Mouse (Mus musculus) hindbrain, embryonic 11.5 days (tissue): ENCODE data around the gene Slc9a9. TPM values are rescaled to one million over a fixed set of nuclear protein-coding genes. Genes with fewer than 3 reads are reported as not detected.

Experiments used
- ATAC-seq: fragments of 200-750 bp; cut with Nextera tagmentation; 2 replicates; pipeline ENCODE4 v1.8.0; 2017; ENCODE audit warnings: mild to moderate bottlenecking, moderate TSS enrichment, moderate library complexity; ENCODE audit not compliant: low FRiP score
- DNase-seq: peaks from one replicate; pipeline ENCODE4 v3.0.0-alpha.2; 2015; ENCODE audit warnings: low spot score
- H3K27ac ChIP-seq: fragments of 300-500 bp; sonication (generic); 2 replicates; pipeline ENCODE4 v1.5.1; 2014; ENCODE audit warnings: mild to moderate bottlenecking, low read depth, low read length
- H3K27me3 ChIP-seq: fragments of 300-500 bp; sonication (generic); 2 replicates; pipeline ENCODE4 v1.6.1; 2014; ENCODE audit warnings: mild to moderate bottlenecking, low read length, moderate library complexity, mixed read lengths; ENCODE audit not compliant: control insufficient read depth, insufficient read depth
- H3K36me3 ChIP-seq: fragments of 300-500 bp; sonication (generic); 2 replicates; pipeline ENCODE4 v1.6.1; 2014; ENCODE audit warnings: mild to moderate bottlenecking, low read length, moderate library complexity, mixed read lengths; ENCODE audit not compliant: control insufficient read depth, insufficient read depth
- H3K4me1 ChIP-seq: fragments of 300-500 bp; sonication (generic); replicated peaks from 2 replicates; pipeline ENCODE4 v1.6.1; 2014; ENCODE audit warnings: low read length, mixed read lengths; ENCODE audit not compliant: control insufficient read depth, insufficient read depth
- H3K4me2 ChIP-seq: fragments of 300-500 bp; sonication (generic); replicated peaks from 2 replicates; pipeline ENCODE4 v1.6.1; 2014; ENCODE audit warnings: mild to moderate bottlenecking, low read depth, low read length
- H3K4me3 ChIP-seq: fragments of 300-500 bp; sonication (generic); 2 replicates; pipeline ENCODE4 v1.5.1; 2014; ENCODE audit warnings: low read depth, low read length
- H3K9ac ChIP-seq: fragments of 300-500 bp; sonication (generic); 2 replicates; pipeline ENCODE4 v1.6.1; 2014; ENCODE audit warnings: low read depth, low read length
- H3K9me3 ChIP-seq: fragments of 300-500 bp; sonication (generic); 2 replicates; pipeline ENCODE4 v1.6.1; 2016; ENCODE audit warnings: low read length; ENCODE audit not compliant: control insufficient read depth
- WGBS: fragments of 180-500 bp; shearing (Covaris S2); extraction: QIAGEN DNeasy Blood & Tissue Kit; methylation state at CpG from one replicate; pipeline ENCODE4 v1.1.7; 2014; 5-methylcytosine and 5-hydroxymethylcytosine counted together
- polyA plus RNA-seq: library from polyadenylated mRNA; unstranded; fragments of >200 nt; fragmentation: Nextera tagmentation; extraction: Ambion mirVana; gene quantifications from 2 replicates; pipeline ENCODE4 v1.2.1, GENCODE M21; 2014

The Slc9a9 gene
- polyA plus RNA-seq, 1 experiment from 2014 or later: 3.8 TPM

DNA sequence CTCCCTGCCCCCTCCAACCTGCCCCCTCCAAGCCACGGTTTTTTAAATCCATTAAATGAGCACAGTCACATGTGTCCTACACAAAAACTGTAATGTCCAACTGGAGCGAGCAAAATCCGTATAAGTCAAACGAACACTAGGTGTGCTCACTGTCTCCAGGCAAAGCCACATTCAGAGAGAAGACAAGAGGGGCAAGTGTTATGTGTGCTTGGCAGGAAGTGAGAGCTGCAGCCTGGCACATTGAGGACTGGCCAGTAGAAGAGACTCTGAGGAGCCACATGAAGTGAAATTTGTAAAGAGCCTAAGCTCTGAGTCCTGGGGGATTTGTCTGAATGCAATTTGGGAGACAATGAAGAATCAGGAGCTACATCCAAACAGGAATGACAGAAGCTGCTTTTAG is 481.3 kb downstream of the Slc9a9 start:
- Histone ChIP-seq H3K4me3 (no peak overlapping the region), H3K27ac (no peak overlapping the region), H3K9me3 (no peaks in the 10 kb centered on the region), H3K36me3 (no peaks in the 10 kb centered on the region), H3K4me1 (no peaks in the 10 kb centered on the region), H3K27me3 (no peaks in the 10 kb centered on the region), H3K9ac (no peak overlapping the region), H3K4me2 (no peak overlapping the region)
- ATAC-seq: no peak
- no peak for DNase-seq
- WGBS: 76% methylated on average over 4 of the region's 4 CpGs

DNA sequence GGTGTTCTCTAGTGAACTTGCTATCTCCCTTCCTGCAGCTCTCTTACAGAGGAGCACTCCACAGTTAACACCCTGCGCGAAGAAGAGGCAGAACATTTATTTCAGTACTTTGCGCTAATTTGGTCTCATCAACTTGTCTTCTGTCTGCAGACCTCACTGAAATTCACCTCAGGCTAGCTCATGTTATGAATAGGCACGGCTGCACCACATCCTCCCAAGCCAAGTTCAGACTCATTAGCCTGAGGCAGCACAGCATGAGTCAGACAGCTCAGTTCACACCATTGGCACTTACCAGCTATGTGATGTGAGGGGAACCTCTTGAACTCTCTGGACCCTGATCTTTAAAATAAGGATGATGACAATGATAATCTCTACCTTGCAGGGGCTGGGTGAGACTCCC is 482.0 kb downstream of the Slc9a9 start:
- Histone ChIP-seq H3K4me3 (no peak overlapping the region), H3K4me1 (no peaks in the 10 kb centered on the region), H3K9ac (no peak overlapping the region), H3K27ac (no peak overlapping the region), H3K9me3 (no peaks in the 10 kb centered on the region), H3K36me3 (no peaks in the 10 kb centered on the region), H3K4me2 (no peak overlapping the region), H3K27me3 (no peaks in the 10 kb centered on the region)
- DNase-seq: no peak
- 81% methylated on average over 4 of the region's 4 CpGs for WGBS
- ATAC-seq: no peak

DNA sequence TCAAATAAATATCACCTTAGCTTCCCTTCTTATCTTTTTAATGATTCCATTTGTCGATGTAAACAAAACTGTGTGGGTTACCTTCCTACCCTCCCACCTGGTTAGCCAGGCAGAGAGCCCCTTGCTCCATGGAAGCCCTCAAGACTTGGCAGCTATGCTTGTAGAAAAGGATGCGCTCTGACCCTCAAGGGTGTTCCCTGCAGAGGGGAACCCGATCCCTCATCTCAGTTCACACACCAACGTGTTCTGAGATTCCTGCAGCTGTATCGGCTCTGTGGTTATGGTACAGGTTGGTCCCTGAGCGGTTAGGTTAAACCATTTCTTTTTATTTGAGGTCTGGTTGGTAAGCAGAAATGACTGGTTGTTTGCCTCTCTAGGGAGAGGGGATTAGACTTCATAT is 484.3 kb downstream of the Slc9a9 start:
- Histone ChIP-seq H3K4me2 (no peak overlapping the region), H3K9me3 (no peaks in the 10 kb centered on the region), H3K4me1 (no peaks in the 10 kb centered on the region), H3K4me3 (no peak overlapping the region), H3K9ac (no peak overlapping the region), H3K27me3 (no peaks in the 10 kb centered on the region), H3K27ac (no peak overlapping the region), H3K36me3 (no peaks in the 10 kb centered on the region)
- ATAC-seq (no peak), DNase-seq (no peak)
- 73% methylated on average over 6 of the region's 6 CpGs for WGBS

DNA sequence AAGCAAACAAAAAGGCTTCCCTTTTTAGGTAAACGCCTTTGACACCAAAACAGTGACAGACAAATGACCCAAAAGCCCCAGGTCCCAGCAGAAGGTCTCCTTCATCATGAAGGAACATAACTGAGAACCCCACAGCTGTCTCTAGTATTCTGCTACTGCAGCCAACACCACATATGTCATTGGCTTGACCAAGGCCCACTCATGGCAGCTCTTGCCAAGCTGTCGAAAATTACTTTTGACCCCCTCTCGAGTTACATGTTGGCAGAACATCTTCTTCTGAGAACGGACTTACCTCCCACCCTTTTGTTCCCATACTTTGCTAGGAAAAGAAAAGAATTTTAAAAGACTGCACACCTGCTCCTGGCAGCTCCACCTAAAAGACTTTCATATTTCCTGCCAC is 488.2 kb downstream of the Slc9a9 start:
- no peaks in the 10 kb centered on the region for H3K4me1 ChIP-seq
- no peaks in the 10 kb centered on the region for H3K36me3 ChIP-seq
- no peak for ATAC-seq
- no peaks in the 10 kb centered on the region for H3K9me3 ChIP-seq
- H3K4me3 ChIP-seq: no peak overlapping the region
- H3K4me2 ChIP-seq: no peak overlapping the region
- no peak overlapping the region for H3K27ac ChIP-seq
- DNase-seq: no peak
- no peak overlapping the region for H3K9ac ChIP-seq
- H3K27me3 ChIP-seq: no peaks in the 10 kb centered on the region
- 77% methylated on average over 4 of the region's 4 CpGs for WGBS

DNA sequence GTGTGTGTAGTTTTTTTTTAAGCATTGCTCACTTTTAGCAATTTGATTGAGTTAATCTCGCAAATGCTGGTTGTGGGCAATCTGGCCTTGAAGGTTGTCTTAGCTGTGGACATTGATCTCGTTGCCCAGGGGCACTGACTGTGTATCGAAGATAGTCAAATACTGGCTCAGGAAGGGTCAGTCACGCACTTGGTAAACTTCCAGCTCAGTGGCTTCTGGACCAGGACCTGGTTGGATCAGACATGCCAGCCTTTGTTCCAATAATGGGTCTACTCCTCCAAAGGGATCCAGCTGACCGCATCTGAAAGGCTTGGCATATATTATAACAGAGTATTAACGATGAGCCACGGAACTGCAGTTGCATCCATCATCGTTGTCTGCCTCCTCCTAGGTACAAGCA is 489.2 kb downstream of the Slc9a9 start:
- no peak overlapping the region for H3K27ac ChIP-seq
- H3K9ac ChIP-seq: no peak overlapping the region
- no peak overlapping the region for H3K4me2 ChIP-seq
- H3K4me1 ChIP-seq: no peaks in the 10 kb centered on the region
- no peaks in the 10 kb centered on the region for H3K27me3 ChIP-seq
- DNase-seq (no peak), ATAC-seq (no peak)
- WGBS: 84% methylated on average over 8 of the region's 8 CpGs
- H3K4me3 ChIP-seq: no peak overlapping the region
- H3K9me3 ChIP-seq: no peaks in the 10 kb centered on the region
- H3K36me3 ChIP-seq: no peaks in the 10 kb centered on the region

DNA sequence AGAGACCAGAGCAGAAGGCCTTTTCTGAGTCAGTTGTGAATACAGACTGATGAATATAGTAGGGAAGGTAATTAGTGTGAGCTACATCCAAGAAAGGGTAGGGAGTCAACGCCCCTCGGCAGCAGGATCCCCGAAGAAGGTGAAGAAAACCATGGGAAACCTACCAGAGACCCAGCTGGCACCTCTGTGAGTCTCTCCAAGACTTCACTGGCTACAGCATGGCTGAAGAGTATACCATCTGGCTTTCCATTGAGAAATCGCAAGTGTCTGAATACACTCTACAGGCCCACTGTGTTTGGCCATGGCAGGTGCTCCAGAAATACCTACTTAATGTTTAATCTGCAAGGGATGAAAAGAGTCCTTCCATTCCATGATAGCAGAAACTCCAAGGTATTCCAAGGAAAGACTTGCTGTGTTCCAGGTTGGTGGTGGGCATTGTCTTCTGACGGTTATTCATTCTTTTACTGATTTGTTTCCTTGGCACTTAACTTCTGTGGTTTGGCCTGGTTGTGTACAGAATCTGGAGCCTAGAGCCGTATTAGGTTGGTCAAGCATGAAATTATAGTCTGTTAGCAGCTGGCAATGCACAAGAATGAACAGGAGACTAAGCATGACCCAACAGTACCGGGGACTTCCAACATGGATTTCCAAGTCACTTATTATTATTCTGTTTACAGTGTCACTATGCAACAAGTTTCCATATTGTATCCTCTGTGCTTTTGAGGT is 491.0 kb downstream of the Slc9a9 start:
- H3K4me3 ChIP-seq: no peak overlapping the region
- H3K9me3 ChIP-seq: no peaks in the 10 kb centered on the region
- no peaks in the 10 kb centered on the region for H3K27me3 ChIP-seq
- no peak overlapping the region for H3K4me2 ChIP-seq
- DNase-seq (no peak), ATAC-seq (no peak)
- no peak overlapping the region for H3K9ac ChIP-seq
- no peak overlapping the region for H3K27ac ChIP-seq
- H3K4me1 ChIP-seq: no peaks in the 10 kb centered on the region
- WGBS: 91% methylated on average over 7 of the region's 7 CpGs
- H3K36me3 ChIP-seq: no peaks in the 10 kb centered on the region

DNA sequence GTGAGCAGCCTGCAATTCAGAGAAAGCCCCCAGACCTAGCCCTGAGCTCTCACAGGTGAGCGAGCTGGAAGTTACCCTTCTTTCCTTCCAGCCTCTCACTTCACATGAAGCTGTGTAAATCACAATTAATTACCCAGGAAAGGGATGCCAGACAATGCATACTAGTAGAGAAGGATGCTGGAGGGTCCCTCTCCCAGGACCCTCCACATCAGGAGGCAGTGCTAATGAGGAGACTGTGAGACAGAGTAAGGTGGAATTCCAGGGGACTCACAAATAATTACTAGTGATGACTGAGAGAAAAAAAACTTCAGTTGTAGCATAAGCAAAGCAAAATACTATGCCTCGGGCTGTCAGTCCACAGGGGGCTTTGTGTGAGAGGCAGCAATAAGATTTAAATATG is 492.0 kb downstream of the Slc9a9 start:
- ATAC-seq: no peak
- no peak for DNase-seq
- H3K4me1 ChIP-seq: no peaks in the 10 kb centered on the region
- H3K36me3 ChIP-seq: no peaks in the 10 kb centered on the region
- no peaks in the 10 kb centered on the region for H3K27me3 ChIP-seq
- H3K9ac ChIP-seq: no peak overlapping the region
- H3K9me3 ChIP-seq: no peaks in the 10 kb centered on the region
- no peak overlapping the region for H3K4me2 ChIP-seq
- H3K4me3 ChIP-seq: no peak overlapping the region
- 74% methylated on average over 2 of the region's 2 CpGs for WGBS
- H3K27ac ChIP-seq: no peak overlapping the region

DNA sequence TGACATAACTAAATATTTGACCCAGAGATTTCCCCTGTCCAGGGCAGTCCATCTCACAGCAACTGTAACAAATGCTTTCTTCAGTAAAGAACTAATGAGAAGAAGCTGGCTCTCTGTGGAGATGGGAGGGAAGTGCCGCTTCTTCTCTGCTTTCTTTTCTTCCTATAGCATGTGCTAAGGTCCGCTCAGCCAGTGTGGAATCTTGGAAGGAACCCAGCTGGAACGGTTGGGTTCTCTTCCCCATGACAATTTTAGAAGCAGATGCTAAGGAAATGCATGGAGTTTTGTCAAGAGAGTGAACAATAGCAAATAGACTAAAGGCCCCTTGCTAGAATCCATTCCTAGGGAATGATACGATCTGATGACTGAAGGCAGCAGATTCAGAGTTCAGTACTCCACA is 496.5 kb downstream of the Slc9a9 start:
- Histone ChIP-seq H3K4me3 (no peak overlapping the region), H3K4me2 (no peak overlapping the region)
- 92% methylated on average over 4 of the region's 4 CpGs for WGBS

DNA sequence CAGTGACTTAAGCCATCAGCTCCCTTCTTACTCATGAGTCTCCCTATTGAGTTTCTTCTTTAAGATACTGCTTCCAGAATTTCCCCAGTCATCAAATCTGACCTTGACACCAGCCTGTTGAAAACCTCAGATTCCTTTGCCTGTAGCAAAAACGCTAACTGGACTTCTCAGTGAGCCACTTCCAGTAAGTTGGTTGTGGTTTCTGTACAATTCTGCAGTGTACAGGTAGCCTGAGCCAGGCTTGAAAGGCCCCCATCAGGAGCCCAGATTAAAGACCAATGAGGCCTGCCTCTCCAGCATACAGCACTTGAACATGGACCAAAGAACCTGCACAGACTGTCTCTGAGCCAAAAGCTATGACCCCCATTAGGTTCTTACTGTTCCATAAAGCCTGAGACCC is 498.1 kb downstream of the Slc9a9 start:
- Histone ChIP-seq H3K36me3 (no peaks in the 10 kb centered on the region), H3K4me3 (no peak overlapping the region), H3K27me3 (no peaks in the 10 kb centered on the region), H3K9ac (no peak overlapping the region), H3K4me2 (no peak overlapping the region), H3K9me3 (no peaks in the 10 kb centered on the region), H3K27ac (no peak overlapping the region), H3K4me1 (no peaks in the 10 kb centered on the region)
- no peak for ATAC-seq
- DNase-seq: no peak
- WGBS: 77% methylated on average over 1 of the region's 1 CpGs

More for the DNA sequence above, 496.5 kb downstream of the Slc9a9 start:
- Histone ChIP-seq H3K27me3 (no peaks in the 10 kb centered on the region), H3K4me1 (no peaks in the 10 kb centered on the region), H3K27ac (no peak overlapping the region), H3K9ac (no peak overlapping the region), H3K9me3 (no peaks in the 10 kb centered on the region), H3K36me3 (no peaks in the 10 kb centered on the region)
- DNase-seq (no peak), ATAC-seq (no peak)
